Mouse (Mus musculus): ENCODE results near the gene BC049352. TPM values are rescaled to one million over a fixed set of nuclear protein-coding genes. Genes with fewer than 3 reads are reported as not detected.

The BC049352 gene
- polyA plus RNA-seq, 1 experiment = not detected

- Histone ChIP-seq H3K27ac (ENCODE audit: control insufficient read depth, insufficient read depth, low read depth, low read length, poor library complexity) (no peak overlapping the region), H3K4me3 (replicated peaks; ENCODE audit: control insufficient read depth, low read depth, low read length) (no peak overlapping the region), H3K4me1 (ENCODE audit: control insufficient read depth, insufficient read depth, low read length) (peaks cover 8% of the 10 kb centered on the region)
- TF ChIP-seq CTCF (IDR thresholded peaks at IDR 0.05; ENCODE audit: control insufficient read depth, insufficient read depth, low read length) = no peak
- TF ChIP-seq POLR2A (IDR thresholded peaks at IDR 0.05; ENCODE audit: borderline replicate concordance, control insufficient read depth, low read depth, low read length) = no peak
- WGBS = 65% methylated on average over 5 of the region's 5 CpGs
These were observed 15.7 kb downstream of the BC049352 start for GRCm38 (mm10) chr9:45197549-45197948.

- Histone ChIP-seq H3K27ac (ENCODE audit: control insufficient read depth, insufficient read depth, low read depth, low read length, poor library complexity) (no peak overlapping the region), H3K4me3 (replicated peaks; ENCODE audit: control insufficient read depth, low read depth, low read length) (no peak overlapping the region), H3K4me1 (ENCODE audit: control insufficient read depth, insufficient read depth, low read length) (peaks cover 8% of the 10 kb centered on the region)
- WGBS = 41% methylated on average over 5 of the region's 5 CpGs
- no peak for TF ChIP-seq CTCF (IDR thresholded peaks at IDR 0.05; ENCODE audit: control insufficient read depth, insufficient read depth, low read length)
- TF ChIP-seq POLR2A (IDR thresholded peaks at IDR 0.05; ENCODE audit: borderline replicate concordance, control insufficient read depth, low read depth, low read length) = no peak
These were observed 19.6 kb downstream of the BC049352 start for GRCm38 (mm10) chr9:45201319-45201947.

DNA sequence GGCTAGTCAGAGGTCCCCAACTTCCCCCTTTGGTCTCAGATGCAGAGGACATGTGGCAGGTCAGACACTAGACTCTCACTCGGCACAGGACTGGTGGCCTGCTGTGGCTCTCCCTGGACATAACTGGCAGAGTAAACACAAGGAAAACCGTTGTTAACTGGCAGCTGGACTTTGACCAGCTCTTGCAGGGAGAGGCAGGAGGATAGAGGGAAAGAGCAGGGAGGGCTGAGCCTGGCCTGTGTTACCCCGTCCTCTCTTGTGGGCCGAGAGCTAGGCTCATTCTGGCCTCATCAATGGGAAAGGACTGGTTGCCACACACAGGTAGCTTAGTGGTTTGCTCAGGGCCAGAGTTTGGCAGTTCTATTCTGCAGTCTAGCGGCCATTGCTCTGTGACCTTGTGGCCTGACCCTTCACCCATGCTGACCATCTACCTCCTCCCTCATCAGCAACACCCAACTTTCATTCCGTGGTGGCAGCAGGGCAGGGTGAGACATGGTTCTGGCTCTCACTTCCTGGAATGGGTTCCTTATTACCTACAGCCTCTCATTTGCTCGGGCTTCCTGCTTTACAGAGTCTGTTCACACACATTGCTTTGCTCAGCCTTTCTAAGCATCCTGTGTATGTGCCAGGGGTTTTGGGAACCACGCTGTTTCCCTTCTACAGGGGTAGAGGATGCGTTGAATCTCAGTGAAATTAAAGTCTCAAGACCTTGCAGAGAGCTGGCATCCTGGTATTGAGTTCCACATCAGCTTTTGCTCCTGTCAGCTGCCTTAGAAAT, 20.4 kb downstream of the BC049352 start:
- Histone ChIP-seq H3K4me1 (ENCODE audit: control insufficient read depth, insufficient read depth, low read length) (peaks cover 8% of the 10 kb centered on the region), H3K4me3 (replicated peaks; ENCODE audit: control insufficient read depth, low read depth, low read length) (no peak overlapping the region), H3K27ac (ENCODE audit: control insufficient read depth, insufficient read depth, low read depth, low read length, poor library complexity) (no peak overlapping the region)
- WGBS = 40% methylated on average over 9 of the region's 9 CpGs
- no peak for TF ChIP-seq CTCF (IDR thresholded peaks at IDR 0.05; ENCODE audit: control insufficient read depth, insufficient read depth, low read length)
- TF ChIP-seq POLR2A (IDR thresholded peaks at IDR 0.05; ENCODE audit: borderline replicate concordance, control insufficient read depth, low read depth, low read length) = no peak

- Histone ChIP-seq H3K4me1 (ENCODE audit: control insufficient read depth, insufficient read depth, low read length) (peaks cover 8% of the 10 kb centered on the region), H3K4me3 (replicated peaks; ENCODE audit: control insufficient read depth, low read depth, low read length) (no peak within 1 kb of the TSS), H3K27ac (ENCODE audit: control insufficient read depth, insufficient read depth, low read depth, low read length, poor library complexity) (no peak within 1 kb of the TSS)
- WGBS = 72% methylated on average over 8 of the region's 8 CpGs
- TF ChIP-seq POLR2A (IDR thresholded peaks at IDR 0.05; ENCODE audit: borderline replicate concordance, control insufficient read depth, low read depth, low read length) (no peak), CTCF (IDR thresholded peaks at IDR 0.05; ENCODE audit: control insufficient read depth, insufficient read depth, low read length) (no peak)
These were observed 22.1 kb downstream of the BC049352 start, which contains the start of gene Tmprss4 for GRCm38 (mm10) chr9:45203797-45204410. TSS of gene Tmprss4 (minus strand) at chr9:45204092.

DNA sequence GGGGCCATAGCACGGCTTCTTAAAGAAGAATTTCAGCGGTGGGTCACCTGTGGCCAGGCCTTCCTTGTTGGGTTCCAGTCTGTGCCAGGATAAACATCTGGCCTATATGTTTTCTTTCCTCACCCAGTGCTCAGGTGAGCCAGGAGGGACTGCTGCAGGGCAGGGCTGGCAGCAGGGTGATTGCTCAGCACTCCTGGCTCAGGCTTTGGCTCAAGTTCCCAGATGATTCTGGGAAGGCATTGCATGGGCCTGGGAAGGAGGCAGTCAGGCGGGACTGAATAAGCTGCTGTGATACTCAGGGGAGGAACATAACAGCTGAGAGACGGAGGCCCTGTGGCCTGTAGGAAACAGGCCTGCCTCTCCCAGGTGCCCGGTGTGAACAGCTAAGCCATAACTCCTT, 23.3 kb downstream of the BC049352 start:
- TF ChIP-seq POLR2A (IDR thresholded peaks at IDR 0.05; ENCODE audit: borderline replicate concordance, control insufficient read depth, low read depth, low read length) = no peak
- TF ChIP-seq CTCF (IDR thresholded peaks at IDR 0.05; ENCODE audit: control insufficient read depth, insufficient read depth, low read length) = no peak
- H3K4me1 ChIP-seq (ENCODE audit: control insufficient read depth, insufficient read depth, low read length) = peaks cover 8% of the 10 kb centered on the region
- 46% methylated on average over 5 of the region's 5 CpGs for WGBS

DNA sequence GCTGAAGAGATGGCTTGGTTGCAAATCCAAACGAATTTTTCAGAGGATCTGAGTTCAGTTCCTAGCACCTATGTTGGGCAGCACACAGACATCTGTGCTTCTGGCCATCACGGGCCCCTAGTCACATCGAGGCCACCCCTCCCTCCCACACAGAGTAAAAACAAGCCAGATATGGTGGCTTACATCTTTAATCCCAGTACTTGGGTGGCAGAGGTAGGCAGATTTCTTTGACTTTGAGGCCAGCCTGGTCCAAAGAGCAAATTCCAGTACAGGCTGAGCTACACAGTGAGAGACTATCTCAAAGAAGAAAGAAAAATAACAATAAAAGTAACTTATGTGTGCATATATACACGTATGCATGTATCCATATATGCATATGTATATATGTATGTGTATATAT, 24.3 kb downstream of the BC049352 start:
- WGBS = 62% methylated on average over 4 of the region's 4 CpGs
- Histone ChIP-seq H3K4me1 (ENCODE audit: control insufficient read depth, insufficient read depth, low read length) (peaks cover 4% of the 10 kb centered on the region), H3K4me3 (replicated peaks; ENCODE audit: control insufficient read depth, low read depth, low read length) (no peak overlapping the region), H3K27ac (ENCODE audit: control insufficient read depth, insufficient read depth, low read depth, low read length, poor library complexity) (no peak overlapping the region)
- TF ChIP-seq CTCF (IDR thresholded peaks at IDR 0.05; ENCODE audit: control insufficient read depth, insufficient read depth, low read length) = no peak
- TF ChIP-seq POLR2A (IDR thresholded peaks at IDR 0.05; ENCODE audit: borderline replicate concordance, control insufficient read depth, low read depth, low read length) = no peak

More for the DNA sequence above, 23.3 kb downstream of the BC049352 start:
- Histone ChIP-seq H3K4me3 (replicated peaks; ENCODE audit: control insufficient read depth, low read depth, low read length) (no peak overlapping the region), H3K27ac (ENCODE audit: control insufficient read depth, insufficient read depth, low read depth, low read length, poor library complexity) (no peak overlapping the region)

DNA sequence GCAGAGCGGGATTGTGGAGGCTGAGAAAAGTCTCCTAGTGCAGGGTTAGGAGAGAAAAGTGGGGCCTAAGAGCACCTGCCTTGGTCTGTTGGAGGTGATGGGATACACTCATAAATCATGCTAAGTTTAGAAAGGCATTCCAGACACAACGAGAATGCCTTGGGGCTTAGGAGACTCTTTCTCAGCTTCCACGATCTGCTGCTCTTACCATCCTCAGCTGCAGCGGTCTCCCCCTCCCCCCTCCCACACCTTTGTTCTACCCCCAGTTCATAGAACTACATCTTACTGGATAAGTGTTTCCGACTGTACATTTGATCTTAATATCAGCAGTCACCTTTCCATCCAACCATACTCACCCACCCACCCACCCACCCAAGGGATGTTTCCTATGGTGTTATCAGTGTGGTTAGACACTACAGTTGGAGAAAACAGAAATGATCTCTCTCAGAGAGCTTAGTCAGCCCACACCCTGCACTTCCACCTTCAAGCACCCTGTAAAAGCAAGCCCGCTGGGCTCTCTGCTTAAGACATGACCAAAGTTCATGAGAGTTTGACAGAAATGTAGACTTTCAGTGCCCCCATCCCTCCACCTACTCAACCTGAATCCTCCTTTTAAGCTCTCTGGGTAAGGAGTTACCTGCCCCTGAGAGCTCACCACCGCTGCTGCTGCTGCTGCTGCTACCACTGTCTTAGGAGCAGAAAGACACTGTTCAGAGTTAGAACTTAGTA, 25.4 kb downstream of the BC049352 start:
- 68% methylated on average over 7 of the region's 7 CpGs for WGBS
- TF ChIP-seq POLR2A (IDR thresholded peaks at IDR 0.05; ENCODE audit: borderline replicate concordance, control insufficient read depth, low read depth, low read length) (no peak), CTCF (IDR thresholded peaks at IDR 0.05; ENCODE audit: control insufficient read depth, insufficient read depth, low read length) (no peak)
- Histone ChIP-seq H3K27ac (ENCODE audit: control insufficient read depth, insufficient read depth, low read depth, low read length, poor library complexity) (no peak overlapping the region), H3K4me3 (replicated peaks; ENCODE audit: control insufficient read depth, low read depth, low read length) (no peak overlapping the region), H3K4me1 (ENCODE audit: control insufficient read depth, insufficient read depth, low read length) (peaks cover 2% of the 10 kb centered on the region)

- Histone ChIP-seq H3K4me3 (replicated peaks; ENCODE audit: control insufficient read depth, low read depth, low read length) (no peak overlapping the region), H3K4me1 (ENCODE audit: control insufficient read depth, insufficient read depth, low read length) (no peaks in the 10 kb centered on the region), H3K27ac (ENCODE audit: control insufficient read depth, insufficient read depth, low read depth, low read length, poor library complexity) (no peak overlapping the region)
- TF ChIP-seq CTCF (IDR thresholded peaks at IDR 0.05; ENCODE audit: control insufficient read depth, insufficient read depth, low read length) (no peak), POLR2A (IDR thresholded peaks at IDR 0.05; ENCODE audit: borderline replicate concordance, control insufficient read depth, low read depth, low read length) (no peak)
- 77% methylated on average over 6 of the region's 6 CpGs for WGBS
These were observed 30.2 kb downstream of the BC049352 start for GRCm38 (mm10) chr9:45212001-45212400.
